Mouse (Mus musculus): Measurements from ENCODE around the gene Adgrf3.
"Not testable (repeated sequence)": the region's sequence is repeated elsewhere in the genome, so short reads cannot be mapped to it uniquely, and the experiment has no call there.

Adgrf3 gene

DNA sequence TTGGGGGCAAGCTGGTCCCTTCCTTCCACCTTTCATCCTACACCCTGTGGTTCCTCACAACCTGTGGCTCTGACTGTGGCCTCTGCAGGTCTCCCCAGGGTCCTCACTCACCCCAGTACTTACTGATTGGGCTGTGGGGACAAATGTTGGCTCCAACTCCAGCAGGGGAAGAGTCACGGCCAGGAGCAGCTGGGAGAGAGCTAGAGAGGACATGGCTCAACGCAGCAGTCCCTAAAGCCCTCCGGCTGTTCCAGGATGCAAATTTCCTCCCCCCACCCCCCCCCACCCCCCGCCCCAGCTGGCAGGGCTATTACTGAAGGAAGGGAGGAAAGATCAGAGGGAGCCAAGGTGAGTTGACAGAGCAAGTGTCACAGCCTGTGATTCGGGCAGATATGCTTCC is at the start of gene Adgrf3:
Gene Adgrf3 (minus strand): TSS at position 230 of the 400 bp plus-strand sequence.
- DNase-seq (ENCODE audit: low read depth, low spot score) = no peak

GRCm38 (mm10) chr5:30247666-30248065 is 42.1 kb upstream of the Adgrf3 start:
- no peak for DNase-seq (ENCODE audit: low read depth, low spot score)

DNA sequence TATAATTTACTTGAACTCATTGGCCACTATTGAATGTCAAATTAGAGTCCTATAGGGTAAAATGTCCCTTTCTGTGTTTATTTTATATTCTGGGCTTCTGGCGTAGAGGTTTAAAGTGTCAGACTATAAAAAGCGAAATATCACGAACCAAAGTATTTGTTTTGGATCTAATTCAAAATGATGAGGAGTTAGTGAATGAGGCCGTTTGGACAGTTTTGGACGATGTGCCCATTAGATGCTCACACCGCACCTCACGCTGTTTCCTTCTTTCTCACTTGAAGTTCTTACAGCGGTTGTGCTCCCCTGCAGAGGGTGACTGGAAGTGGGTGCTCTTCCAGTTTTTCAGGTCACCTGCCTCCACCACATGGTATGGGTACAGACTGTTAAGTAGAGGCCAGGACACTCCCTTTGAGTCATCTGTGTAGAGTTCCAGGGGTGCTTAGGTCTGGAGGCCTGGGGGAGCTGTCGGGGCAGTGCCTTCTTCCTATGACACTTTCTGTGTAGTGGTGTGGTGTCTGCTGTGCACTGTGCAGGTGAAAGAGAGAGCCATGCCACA is 40.4 kb upstream of the Adgrf3 start:
- no peak for DNase-seq (ENCODE audit: low read depth, low spot score)

DNA sequence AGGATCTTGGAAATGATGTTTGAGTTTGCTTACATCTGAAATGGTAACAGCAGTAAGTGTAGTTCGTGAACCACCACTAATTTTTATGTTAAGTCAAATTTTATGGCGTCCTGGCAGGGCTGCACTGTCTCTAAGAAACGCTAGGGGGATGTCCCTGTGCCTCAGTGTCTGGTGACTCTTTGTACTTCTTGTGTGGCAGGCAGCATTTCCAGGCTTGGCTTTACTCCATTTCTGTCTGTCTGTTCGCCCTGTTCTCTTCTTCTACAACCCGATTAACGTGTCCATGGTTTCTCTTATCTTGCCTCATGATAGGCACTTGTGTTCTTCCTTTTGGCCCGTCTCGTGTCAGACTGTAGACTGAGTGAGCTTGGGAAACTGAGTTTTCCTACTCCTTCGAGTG is 38.2 kb upstream of the Adgrf3 start:
- no peak for DNase-seq (ENCODE audit: low read depth, low spot score)

DNA sequence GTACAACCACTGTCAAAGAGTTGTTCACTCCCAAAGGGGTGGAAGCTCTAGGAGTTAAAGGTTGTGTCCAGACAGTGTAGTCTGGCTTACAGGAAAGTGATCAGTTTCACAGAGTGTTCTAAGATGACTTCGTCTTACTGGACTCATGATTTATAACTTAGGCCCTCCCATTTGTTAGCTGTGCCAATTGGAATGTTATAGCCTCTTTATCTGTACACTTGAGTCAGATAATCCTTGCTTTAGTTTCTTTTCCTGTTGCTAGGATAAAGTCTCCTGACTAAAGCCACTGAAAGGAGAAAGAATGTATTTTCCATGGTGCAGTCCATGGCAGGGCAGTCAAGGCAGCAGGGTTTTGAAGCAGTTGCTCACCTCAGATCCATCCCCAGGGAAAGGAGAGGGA is 36.9 kb upstream of the Adgrf3 start:
- DNase-seq (ENCODE audit: low read depth, low spot score) = no peak

GRCm38 (mm10) chr5:30240552-30240951 is 35.0 kb upstream of the Adgrf3 start:
- DNase-seq (ENCODE audit: low read depth, low spot score) = no peak

DNA sequence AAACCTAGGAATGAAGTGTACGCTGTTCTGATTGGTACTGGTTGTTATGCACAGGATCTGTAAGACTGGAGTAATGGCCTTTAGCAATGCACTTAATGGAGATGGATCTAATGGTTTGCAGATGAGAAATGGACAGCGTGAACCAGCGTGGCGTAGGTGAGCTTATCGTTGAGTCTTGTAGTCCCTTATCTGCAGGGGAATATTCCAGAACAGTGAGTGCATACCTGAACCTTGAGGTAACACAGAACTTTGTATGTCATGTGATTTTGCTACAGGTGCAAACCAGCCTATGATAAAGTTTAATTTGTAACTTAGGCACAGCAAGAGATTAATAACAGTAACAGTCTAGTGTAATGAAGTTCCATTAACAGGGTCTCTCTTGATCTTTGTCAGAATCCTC is 33.0 kb upstream of the Adgrf3 start:
- no peak for DNase-seq (ENCODE audit: low read depth, low spot score)

DNA sequence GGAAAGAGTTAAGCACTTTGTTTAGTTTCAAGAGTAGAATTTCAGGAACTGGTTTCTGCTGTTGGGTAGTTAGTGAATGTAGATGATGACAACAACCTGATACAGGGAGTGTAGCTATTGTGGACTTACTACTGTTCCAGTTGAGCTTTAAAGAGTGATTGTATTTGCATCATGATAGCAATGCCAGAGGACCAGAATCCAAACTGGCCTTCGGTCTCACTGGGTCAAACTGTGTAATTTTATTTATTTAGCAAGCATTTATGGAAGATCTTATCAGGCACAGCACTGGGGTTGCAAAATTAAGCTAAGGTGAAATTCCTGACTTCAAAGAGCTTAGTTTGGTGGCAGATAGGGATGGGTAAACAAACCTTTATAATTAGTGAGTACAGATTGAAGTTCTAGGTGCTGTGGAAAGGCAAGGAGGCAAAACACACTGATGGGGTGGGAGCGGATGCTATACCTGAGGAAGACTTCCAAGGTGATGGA is 30.2 kb upstream of the Adgrf3 start:
- DNase-seq (ENCODE audit: low read depth, low spot score) = no peak

GRCm38 (mm10) chr5:30233979-30234378 is 28.5 kb upstream of the Adgrf3 start:
- no peak for DNase-seq (ENCODE audit: low read depth, low spot score)

DNA sequence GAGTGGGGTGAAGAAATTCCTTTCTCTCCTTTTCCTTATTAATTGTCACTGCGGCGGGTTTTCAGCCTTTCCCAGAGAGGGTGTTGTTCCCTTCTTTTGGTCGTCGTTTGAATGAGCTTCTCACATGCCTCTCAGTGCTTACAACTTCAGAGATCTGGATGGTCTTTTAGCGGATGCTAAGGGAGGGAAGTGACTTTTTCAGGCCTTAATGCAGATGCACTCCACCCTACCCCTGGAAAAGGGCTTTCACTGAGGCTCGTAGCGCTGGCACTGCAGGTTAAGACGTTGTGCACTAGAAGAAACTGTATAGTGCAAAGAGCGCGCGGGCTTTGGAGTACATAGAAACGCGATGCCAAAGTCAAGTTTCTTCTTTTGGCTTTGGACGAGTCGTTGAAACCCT is 27.5 kb upstream of the Adgrf3 start:
- DNase-seq (ENCODE audit: low read depth, low spot score) = no peak

- peak; percentile 97 for DNase-seq (ENCODE audit: low read depth, low spot score)
These were observed 26.9 kb upstream of the Adgrf3 start, which contains the start of gene Selenoi for GRCm38 (mm10) chr5:30232271-30232971. Gene Selenoi, plus strand, starts transcription at chr5:30232581.

DNA sequence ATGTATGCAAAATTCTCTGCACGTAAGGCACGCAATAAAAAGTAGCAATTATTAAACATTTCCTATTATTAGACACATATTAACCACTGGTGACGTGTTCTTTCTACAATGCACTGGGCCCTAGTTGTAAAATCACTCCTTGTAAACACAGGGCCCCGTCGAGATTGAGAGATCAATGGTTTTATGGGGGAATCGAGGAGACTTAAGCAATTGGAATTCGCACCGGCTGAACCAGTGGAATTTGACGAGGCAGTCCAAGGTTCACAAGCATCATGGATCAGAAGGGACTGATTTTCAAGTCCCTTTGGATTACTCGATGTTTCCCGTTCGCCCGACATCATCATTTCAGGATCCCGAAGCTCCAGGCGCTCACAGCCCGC is 26.4 kb upstream of the Adgrf3 start:
- DNase-seq (ENCODE audit: low read depth, low spot score) = no peak

- DNase-seq (ENCODE audit: low read depth, low spot score) = no peak
These were observed 25.4 kb upstream of the Adgrf3 start for GRCm38 (mm10) chr5:30230901-30231300.

DNA sequence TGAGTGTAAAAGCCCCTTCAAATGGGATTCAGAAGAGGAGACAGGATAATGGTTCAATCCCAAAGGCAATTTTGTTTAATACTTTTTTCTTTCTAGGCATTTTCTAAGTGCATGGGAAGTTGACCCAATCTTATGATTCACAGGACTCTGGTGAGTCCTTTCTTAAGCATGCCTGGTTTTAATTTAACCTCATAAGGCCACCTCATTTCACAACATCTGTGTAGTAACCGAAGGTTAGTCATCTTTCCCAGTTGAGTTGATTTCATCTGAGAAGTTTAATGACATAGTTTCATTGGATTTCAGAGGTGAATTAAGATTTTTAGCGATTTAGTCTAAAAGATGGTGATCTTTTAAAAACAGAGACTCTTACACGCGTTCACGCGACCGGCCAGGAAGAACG is 17.2 kb upstream of the Adgrf3 start:
- no peak for DNase-seq (ENCODE audit: low read depth, low spot score)

GRCm38 (mm10) chr5:30220666-30221065 is 15.1 kb upstream of the Adgrf3 start:
- DNase-seq (ENCODE audit: low read depth, low spot score) = no peak

DNA sequence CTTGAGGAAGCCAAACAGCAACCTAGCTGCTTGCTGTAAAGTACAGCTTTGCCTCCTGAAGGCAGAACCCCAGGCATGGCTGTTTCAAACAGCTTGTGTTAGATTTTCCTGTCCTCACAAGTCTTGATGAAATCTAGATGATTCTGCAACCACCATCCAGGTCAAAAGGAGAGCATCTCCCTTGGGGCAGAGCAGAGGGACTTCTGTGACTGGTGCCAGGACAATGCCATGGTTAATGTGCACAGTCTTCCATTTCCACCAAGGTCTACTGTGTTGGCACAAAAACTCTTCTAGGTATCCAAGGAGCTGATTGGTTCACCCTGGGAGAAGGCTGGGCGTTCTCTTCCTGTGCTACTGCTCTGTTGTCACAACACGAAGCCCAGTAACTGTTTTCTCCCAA is 14.2 kb upstream of the Adgrf3 start:
- DNase-seq (ENCODE audit: low read depth, low spot score) = no peak

GRCm38 (mm10) chr5:30215970-30216369 is 10.4 kb upstream of the Adgrf3 start:
- no peak for DNase-seq (ENCODE audit: low read depth, low spot score)

DNA sequence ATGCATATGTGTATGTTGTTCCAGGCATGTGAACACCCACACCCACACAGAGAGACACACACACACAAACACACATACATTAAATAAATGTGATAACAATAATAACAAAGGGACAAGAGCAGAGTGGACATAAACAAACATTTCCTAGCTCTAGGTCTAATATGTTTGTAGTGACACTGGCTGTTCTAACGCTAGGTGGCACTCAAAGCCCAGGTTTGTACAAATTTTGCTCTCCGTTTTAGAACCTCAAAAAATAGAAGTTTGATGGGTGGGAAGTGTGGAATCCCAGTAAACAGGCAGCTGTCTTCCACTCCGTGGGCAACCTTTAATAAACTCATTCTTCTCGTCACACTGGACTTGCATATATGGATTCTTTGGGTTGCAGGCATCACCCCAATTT is 9.4 kb upstream of the Adgrf3 start:
- peak; percentile 48 for DNase-seq (ENCODE audit: low read depth, low spot score)

DNA sequence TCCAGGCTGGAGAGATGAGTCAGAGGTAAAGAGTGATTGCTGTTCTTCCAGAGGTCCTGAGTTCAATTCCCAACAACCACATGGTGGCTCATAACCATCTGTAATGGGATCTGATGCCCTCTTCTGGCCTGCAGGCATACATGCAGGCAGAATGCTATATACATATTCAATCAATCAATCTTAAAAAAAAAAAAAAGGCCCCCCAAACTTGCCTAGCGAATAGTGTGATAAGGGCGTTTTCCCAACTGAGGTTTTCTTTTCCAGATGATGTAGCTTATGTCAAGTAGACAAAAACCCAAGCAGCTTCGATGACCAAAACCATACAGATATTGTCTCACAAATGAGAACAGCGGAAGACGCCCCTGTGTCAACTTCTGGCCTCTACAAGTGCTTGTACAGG is 5.2 kb upstream of the Adgrf3 start:
- not testable (repeated sequence) for DNase-seq (ENCODE audit: low read depth, low spot score)

- DNase-seq (ENCODE audit: low read depth, low spot score) = no peak
These were observed 1.8 kb upstream of the Adgrf3 start for GRCm38 (mm10) chr5:30207276-30207675.

GRCm38 (mm10) chr5:30205034-30205433 is 488 bp downstream of the Adgrf3 start:
- no peak for DNase-seq (ENCODE audit: low read depth, low spot score)

- no peak for DNase-seq (ENCODE audit: low read depth, low spot score)
These were observed 1.1 kb downstream of the Adgrf3 start for GRCm38 (mm10) chr5:30204441-30204840.

DNA sequence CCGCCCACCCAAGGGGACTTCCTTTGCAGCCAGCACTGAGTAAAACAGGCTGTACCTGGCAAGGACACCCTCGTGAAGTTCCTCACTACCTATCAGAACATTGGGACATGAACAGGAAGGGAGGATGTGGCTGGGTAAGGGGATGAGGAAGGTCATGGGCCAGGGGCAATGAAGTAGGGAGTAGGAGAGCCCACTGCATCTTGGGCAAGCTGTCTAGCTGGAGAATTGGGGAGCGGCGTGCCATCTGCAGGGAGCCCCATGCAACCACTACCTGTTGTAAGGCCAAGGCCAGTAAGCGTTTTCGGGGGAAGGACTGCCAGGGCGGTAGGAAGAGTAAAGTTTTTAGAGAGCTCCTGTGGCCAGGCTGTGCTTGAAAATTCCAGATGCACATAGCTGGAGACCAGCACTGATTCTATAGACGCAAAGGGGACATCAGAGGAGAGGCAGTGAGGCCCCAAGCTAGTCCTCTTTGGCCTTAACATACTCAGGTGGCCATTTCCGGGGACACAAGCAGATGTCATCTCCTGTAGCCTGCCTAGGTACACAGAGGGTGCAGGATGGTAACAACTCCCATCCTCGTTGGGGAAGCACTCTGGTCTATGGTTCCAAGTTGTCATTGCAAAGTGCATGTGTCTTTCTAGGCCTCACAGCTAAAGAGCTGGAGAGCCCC is 2.2 kb downstream of the Adgrf3 start:
- DNase-seq (ENCODE audit: low read depth, low spot score) = no peak
